Mouse (Mus musculus) macrophage (primary cell): ENCODE results near the gene Kl. TPM values are rescaled to one million over a fixed set of nuclear protein-coding genes. Genes with fewer than 3 reads are reported as not detected.

ENCODE experiments used
- H3K27ac ChIP-seq: fragments of 350-480 bp; formaldehyde crosslinking; 2 replicates; pipeline ENCODE4 v1.9.0; 2021
- H3K36me3 ChIP-seq: fragments of 350-480 bp; formaldehyde crosslinking; 2 replicates; pipeline ENCODE4 v1.9.0; 2021; ENCODE audit errors: inconsistent target
- H3K4me3 ChIP-seq: fragments of 350-480 bp; formaldehyde crosslinking; 2 replicates; pipeline ENCODE4 v1.9.0; 2021; ENCODE audit errors: inconsistent target
- H3K79me2 ChIP-seq: fragments of 350-480 bp; formaldehyde crosslinking; 2 replicates; pipeline ENCODE4 v1.9.0; 2021; ENCODE audit errors: inconsistent target
- WGBS: methylation state at CpG from one replicate; pipeline ENCODE4 v1.1.7; 2026; ENCODE audit warnings: inconsistent platforms; ENCODE audit not compliant: missing documents; 5-methylcytosine and 5-hydroxymethylcytosine counted together
- polyA plus RNA-seq: library from polyadenylated mRNA; stranded (reverse); fragments of 250-400 nt; gene quantifications from 3 replicates; pipeline ENCODE4 v1.2.4, GENCODE M21; 2018; ENCODE audit warnings: inconsistent platforms

Kl gene
- polyA plus RNA-seq, 1 experiment from 2014 or later: not detected

GRCm38 (mm10) chr5:150994096-150994495 lies 41.7 kb downstream of the Kl start:
- H3K36me3 ChIP-seq: no peaks in the 10 kb centered on the region
- H3K79me2 ChIP-seq: no peaks in the 10 kb centered on the region
- H3K27ac ChIP-seq: no peak overlapping the region
- WGBS: 88% methylated on average over 7 of the region's 7 CpGs
- no peak overlapping the region for H3K4me3 ChIP-seq

DNA sequence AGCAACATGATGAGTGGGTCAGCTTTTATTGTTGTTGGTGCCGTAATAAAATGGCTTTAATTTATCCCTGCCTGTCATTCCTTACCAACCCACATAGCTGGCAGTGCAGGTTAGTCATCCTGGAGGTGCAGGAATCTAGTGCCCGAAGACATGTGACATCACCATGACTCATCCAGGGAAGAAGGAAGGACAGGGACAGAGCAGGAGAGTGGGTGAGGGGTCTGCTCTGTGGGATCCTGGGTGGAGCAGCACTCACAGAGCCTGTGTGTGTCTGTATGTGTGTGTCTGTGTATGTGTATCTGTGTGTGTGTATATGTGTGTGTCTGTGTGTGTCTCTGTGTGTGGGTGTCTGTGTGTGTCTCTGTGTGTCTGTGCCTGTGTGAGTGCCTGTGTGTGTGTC lies 44.2 kb downstream of the Kl start:
- Histone ChIP-seq H3K79me2 (no peaks in the 10 kb centered on the region), H3K4me3 (no peak overlapping the region), H3K36me3 (no peaks in the 10 kb centered on the region), H3K27ac (no peak overlapping the region)
- WGBS: 93% methylated on average over 2 of the region's 2 CpGs

DNA sequence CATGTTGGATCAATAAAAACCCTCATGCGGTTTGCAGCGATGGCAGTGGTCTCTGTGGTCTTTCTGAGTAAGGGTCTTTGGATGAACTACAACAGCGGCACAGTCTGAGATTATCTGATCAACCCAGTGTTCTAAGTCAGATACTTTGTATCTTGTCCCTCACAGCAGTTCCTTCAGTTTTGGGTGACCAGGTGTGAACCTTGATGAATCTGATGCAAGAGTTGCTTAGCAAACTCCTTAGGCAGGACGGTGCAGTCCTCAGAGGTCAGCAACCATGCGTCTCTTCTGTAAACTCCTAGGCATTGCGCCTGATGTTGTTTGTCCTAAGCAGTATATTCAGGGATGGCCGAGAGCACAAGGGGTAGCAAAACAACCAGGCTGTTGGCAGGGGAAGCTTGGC lies 48.7 kb downstream of the Kl start:
- no peaks in the 10 kb centered on the region for H3K79me2 ChIP-seq
- H3K27ac ChIP-seq: no peak overlapping the region
- no peak overlapping the region for H3K4me3 ChIP-seq
- no peaks in the 10 kb centered on the region for H3K36me3 ChIP-seq
- WGBS: 84% methylated on average over 7 of the region's 7 CpGs

DNA sequence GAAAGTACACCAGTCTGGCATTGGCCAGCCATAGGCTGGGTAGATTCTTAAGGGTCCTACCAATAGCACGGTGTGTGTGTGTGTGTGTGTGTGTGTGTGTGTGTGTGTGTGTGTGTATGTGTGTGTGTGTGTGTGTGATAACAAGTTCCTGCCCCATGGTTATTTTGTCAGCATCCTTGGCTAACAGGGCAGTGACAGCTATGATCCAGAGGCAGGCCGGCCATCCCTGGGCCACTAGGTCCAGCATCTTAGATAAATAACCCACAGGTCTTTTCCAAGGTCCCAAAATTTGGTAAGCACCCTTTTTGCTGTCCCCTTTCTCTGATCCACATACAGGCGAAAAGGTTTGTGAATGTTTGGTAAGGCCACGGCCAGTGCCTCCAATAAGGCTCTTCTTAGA lies 49.6 kb downstream of the Kl start:
- Histone ChIP-seq H3K4me3 (no peak overlapping the region), H3K36me3 (no peaks in the 10 kb centered on the region), H3K79me2 (no peaks in the 10 kb centered on the region), H3K27ac (no peak overlapping the region)
- 93% methylated on average over 4 of the region's 4 CpGs for WGBS

DNA sequence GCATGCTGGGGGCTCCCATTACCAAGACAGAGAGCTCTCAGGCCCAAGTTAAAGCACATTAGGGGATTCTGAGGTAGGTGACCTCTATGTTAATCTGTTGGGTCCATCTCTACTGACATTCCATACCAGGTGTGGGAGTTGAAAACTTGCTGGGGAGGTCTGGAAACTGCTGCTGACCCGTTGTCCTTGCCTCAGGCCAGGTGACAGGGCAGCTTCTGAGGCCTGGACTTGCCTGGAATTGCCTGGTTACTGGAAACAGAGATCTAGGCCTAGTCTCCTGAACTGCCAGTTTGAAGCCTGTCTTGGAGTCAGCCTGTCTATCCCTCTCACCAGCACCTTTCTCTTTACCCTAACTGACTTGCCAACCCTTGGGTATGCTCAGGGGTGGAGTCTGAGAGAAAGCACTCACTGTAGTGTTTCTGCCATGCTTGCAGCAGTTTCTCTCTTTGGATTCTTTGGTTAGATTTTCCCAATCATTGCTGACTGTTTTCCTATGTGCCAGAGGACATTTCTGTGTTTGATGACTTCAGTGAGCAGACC lies 51.9 kb downstream of the Kl start:
- no peaks in the 10 kb centered on the region for H3K36me3 ChIP-seq
- WGBS: 80% methylated on average over 1 of the region's 1 CpGs
- no peaks in the 10 kb centered on the region for H3K79me2 ChIP-seq
- H3K4me3 ChIP-seq: no peak overlapping the region
- H3K27ac ChIP-seq: no peak overlapping the region

DNA sequence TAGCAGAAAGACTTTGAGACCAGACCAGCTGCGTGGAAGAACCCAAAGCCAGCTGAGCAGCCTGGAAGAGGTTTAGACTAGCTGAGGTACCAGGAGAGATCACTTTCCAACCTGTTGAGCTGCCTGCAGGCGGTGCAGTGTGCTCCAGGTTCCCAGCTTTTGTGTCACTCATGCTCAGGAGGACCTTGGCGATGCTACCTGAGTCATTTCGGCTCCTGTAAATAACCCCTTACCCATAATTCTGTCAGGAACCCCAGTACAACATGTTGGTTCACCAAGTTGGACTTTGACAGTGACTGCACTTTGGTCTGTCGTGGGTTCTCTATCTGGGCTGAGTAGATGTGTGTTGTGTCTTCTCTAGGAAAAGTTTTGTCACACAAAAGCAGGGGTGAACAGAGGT lies 66.0 kb downstream of the Kl start:
- no peaks in the 10 kb centered on the region for H3K36me3 ChIP-seq
- 85% methylated on average over 5 of the region's 5 CpGs for WGBS

DNA sequence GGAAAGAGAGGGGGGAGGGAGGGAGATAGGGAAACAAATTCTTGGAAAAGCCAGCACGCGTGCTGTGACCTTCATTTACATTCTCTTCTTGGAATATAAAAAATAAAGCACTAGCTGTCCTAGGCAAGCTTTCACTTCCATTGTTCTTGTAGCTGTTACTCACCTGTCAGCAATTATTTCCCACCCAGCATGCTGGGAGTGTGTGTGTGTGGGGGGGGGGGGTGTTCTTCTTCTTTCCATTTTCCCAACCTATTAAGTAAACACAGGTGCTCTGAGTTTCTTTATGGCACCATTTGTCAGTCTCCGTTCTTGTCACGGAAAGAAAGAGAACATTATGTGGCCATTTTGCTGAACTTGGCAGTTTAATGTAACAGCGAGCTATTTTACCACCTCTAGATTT lies 66.6 kb downstream of the Kl start:
- Histone ChIP-seq H3K79me2 (no peaks in the 10 kb centered on the region), H3K4me3 (no peak overlapping the region), H3K27ac (no peak overlapping the region), H3K36me3 (no peaks in the 10 kb centered on the region)
- WGBS: 92% methylated on average over 5 of the region's 5 CpGs

More for the DNA sequence above, 66.0 kb downstream of the Kl start:
- no peak overlapping the region for H3K27ac ChIP-seq
- no peaks in the 10 kb centered on the region for H3K79me2 ChIP-seq
- no peak overlapping the region for H3K4me3 ChIP-seq

GRCm38 (mm10) chr5:151020031-151020820 lies 67.8 kb downstream of the Kl start:
- H3K79me2 ChIP-seq: no peaks in the 10 kb centered on the region
- no peak overlapping the region for H3K27ac ChIP-seq
- no peak overlapping the region for H3K4me3 ChIP-seq
- H3K36me3 ChIP-seq: no peaks in the 10 kb centered on the region
- 71% methylated on average over 13 of the region's 13 CpGs for WGBS

DNA sequence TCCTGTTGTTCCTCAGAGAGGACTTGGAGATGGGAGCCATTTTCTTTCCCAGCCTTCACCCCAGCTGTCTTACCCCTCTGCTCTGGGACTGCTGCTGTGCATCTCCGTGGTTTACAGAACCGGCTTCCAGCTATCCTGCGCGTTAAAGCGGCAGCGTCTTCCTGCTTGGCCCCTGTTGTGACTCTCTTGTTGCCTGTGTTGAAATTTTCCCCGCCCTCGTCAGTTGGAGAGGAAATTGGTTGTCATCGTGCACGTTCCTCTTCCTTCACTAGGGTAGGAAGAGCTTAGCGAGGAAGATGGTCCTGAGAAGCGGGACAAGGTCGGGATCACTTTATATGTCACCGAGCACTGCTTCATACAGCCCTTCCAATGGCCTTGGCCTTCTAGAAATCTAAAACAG lies 68.4 kb downstream of the Kl start:
- no peaks in the 10 kb centered on the region for H3K36me3 ChIP-seq
- no peak overlapping the region for H3K4me3 ChIP-seq
- no peaks in the 10 kb centered on the region for H3K79me2 ChIP-seq
- 57% methylated on average over 14 of the region's 14 CpGs for WGBS
- no peak overlapping the region for H3K27ac ChIP-seq

GRCm38 (mm10) chr5:151022026-151022425 lies 69.6 kb downstream of the Kl start:
- Histone ChIP-seq H3K79me2 (no peaks in the 10 kb centered on the region), H3K27ac (no peak overlapping the region), H3K36me3 (no peaks in the 10 kb centered on the region), H3K4me3 (no peak overlapping the region)
- 83% methylated on average over 7 of the region's 7 CpGs for WGBS

- 88% methylated on average over 1 of the region's 1 CpGs for WGBS
- no peaks in the 10 kb centered on the region for H3K36me3 ChIP-seq
- H3K27ac ChIP-seq: no peak overlapping the region
- H3K4me3 ChIP-seq: no peak overlapping the region
- H3K79me2 ChIP-seq: no peaks in the 10 kb centered on the region
Observed at GRCm38 (mm10) chr5:151022939-151023338, 70.5 kb downstream of the Kl start.

GRCm38 (mm10) chr5:151023461-151023860 lies 71.1 kb downstream of the Kl start:
- no peak overlapping the region for H3K27ac ChIP-seq
- 91% methylated on average over 8 of the region's 8 CpGs for WGBS
- no peaks in the 10 kb centered on the region for H3K79me2 ChIP-seq
- H3K4me3 ChIP-seq: no peak overlapping the region
- H3K36me3 ChIP-seq: no peaks in the 10 kb centered on the region

- H3K4me3 ChIP-seq: no peak overlapping the region
- no peaks in the 10 kb centered on the region for H3K36me3 ChIP-seq
- no peak overlapping the region for H3K27ac ChIP-seq
- WGBS: 95% methylated on average over 2 of the region's 2 CpGs
- H3K79me2 ChIP-seq: no peaks in the 10 kb centered on the region
Observed at GRCm38 (mm10) chr5:151024483-151024882, 72.1 kb downstream of the Kl start.

DNA sequence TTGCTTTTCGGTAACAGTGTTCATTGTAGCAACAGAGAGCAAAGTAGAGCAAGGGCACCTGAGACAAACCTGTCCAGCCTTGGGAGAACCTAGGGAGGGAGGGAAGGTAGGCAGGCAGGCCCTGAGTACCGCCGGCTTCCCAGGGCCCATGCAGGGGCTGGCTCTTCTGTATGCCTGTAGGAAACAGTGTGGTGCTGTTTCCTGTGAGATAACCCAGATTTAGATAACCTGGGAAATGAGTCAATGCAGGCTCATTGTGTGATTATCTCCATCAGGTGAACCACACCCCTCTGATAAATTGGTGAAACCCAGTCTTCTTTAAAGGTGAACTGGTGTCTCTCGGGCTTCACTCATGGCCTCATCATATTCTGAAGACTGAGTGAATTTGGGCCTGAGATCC lies 73.7 kb downstream of the Kl start:
- Histone ChIP-seq H3K4me3 (no peak overlapping the region), H3K36me3 (no peaks in the 10 kb centered on the region), H3K27ac (no peak overlapping the region), H3K79me2 (no peaks in the 10 kb centered on the region)
- WGBS: 83% methylated on average over 4 of the region's 4 CpGs

DNA sequence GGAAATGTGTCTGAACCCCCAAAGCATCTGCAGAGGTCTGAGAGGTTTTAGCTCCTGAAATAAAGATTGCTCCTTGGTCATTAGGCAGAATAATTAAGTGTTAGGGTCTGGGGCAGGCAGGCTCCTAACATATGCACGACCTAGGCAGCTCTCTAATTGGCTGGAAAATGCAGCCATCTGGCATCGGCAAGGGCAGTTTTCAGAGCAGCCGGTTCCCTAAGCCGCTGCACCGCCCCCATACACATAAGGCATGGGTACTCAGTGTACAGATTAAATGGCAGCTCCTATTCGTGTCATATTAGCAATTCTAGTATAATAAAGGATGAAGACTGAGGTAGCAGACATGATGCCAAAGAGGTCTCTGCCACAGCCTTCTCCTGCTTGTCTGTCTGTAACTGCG lies 74.8 kb downstream of the Kl start:
- Histone ChIP-seq H3K79me2 (no peaks in the 10 kb centered on the region), H3K36me3 (no peaks in the 10 kb centered on the region), H3K27ac (no peak overlapping the region), H3K4me3 (no peak overlapping the region)
- 79% methylated on average over 7 of the region's 7 CpGs for WGBS

DNA sequence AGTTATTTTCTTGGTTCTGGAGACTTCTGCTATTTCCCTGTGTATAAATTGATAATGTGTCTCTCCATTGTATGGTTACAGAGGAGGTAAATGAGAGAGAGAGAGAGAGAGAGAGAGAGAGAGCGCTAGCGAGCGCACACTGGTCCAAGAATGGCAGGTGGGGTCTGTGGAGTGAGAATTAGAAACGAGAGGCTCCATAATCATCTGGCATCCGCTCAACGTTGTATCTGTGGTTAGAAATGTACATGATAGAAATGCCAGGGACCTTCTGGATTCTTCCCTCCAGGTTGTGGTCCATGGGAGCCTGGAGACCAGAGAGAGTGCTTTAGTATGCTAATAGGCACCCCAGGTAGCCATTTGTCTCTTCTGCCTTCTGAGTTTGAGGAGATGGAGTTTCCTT lies 76.5 kb downstream of the Kl start:
- no peaks in the 10 kb centered on the region for H3K79me2 ChIP-seq
- 84% methylated on average over 6 of the region's 6 CpGs for WGBS
- no peaks in the 10 kb centered on the region for H3K36me3 ChIP-seq

More for the DNA sequence above, 76.5 kb downstream of the Kl start:
- Histone ChIP-seq H3K27ac (no peak overlapping the region), H3K4me3 (no peak overlapping the region)
